Mouse (Mus musculus) gastrocnemius, postnatal 14 days (tissue): ENCODE measurements around the gene Sike1. TPM values are rescaled to one million over a fixed set of nuclear protein-coding genes. Genes with fewer than 3 reads are reported as not detected.

Source experiments
- DNase-seq: peaks from one replicate; pipeline ENCODE4 v3.0.0; 2021; ENCODE audit warnings: mixed read lengths
- intact Hi-C: fragments of 180-260 bp; cut with DNase I; formaldehyde crosslinking; loops from one replicate; pipeline ENCODE4 v1.15.1; 2025; ENCODE audit warnings: low total_unique reads
- total RNA-seq, 2 experiments: library from RNA; stranded (reverse); gene quantifications; 2 replicates each; pipeline ENCODE4 v1.2.3; 2021

Sike1 gene
- total RNA-seq, 2 experiments from 2014 or later, result 62.7 to 67.9 TPM

- peak; percentile 96 for DNase-seq
- intact Hi-C loops, result no loop called here
These were observed 24.9 kb downstream of the Sike1 start, which contains the start of gene Csde1 for GRCm38 (mm10) chr3:103020249-103020942. TSS of gene Csde1 (plus strand) at chr3:103020426.

DNA sequence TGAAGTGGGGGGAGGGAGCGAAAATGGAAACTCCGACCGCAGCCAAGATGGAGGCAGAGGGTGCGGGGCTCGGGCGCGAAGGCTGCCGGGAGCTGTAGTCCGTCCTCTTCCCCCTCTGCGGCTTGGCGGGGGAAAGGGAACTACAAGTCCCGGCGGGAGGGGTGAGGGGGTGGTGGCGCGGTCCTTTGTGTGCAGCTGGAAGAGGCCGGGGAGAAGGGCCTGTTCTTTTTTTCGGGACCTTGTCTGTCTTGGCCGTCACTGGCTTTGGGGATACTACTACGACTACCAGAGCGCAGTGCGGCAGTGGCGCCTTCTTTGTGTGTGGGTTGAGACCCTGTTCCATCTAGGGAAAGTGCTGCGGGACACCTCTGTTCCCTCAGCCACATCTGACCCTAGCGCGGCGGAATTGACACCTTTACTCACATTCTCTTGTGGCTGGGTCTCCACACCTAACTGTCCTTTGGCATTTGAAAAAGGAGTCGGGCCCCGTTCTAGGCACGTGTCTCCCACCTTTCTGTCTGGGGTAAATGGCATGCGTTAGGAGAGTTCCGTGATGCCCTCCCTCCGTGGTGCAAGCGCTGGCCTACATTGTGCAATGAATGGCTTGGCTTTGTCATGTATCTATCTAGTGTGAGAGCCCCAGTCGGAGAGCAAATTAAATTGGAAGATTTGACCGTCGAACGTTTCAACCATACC, 25.6 kb downstream of the Sike1 start:
- peak; percentile 90 for DNase-seq
- intact Hi-C loops, result no loop called here

DNA sequence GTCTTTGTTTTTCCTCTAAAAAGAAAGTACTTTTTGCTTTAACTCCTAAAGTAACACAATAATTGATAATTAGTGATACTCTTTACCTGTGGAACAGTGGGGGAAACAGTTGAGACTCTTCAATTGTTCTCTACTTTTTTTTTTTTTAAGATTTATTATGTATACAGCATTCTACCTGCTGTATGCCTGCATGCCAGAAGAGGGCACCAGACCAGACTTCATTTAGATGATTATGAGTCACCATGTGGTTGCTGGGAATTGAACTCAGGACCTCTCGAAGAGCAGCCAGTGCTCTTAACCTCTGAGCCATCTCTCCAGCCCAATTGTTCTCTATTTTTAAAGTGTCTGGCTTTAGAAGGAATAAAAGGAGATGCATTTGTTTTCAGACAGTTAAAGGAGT, 30.7 kb downstream of the Sike1 start:
- intact Hi-C loops, result no loop called here
- DNase-seq, result no peak

- intact Hi-C loops, result no loop called here
- no peak for DNase-seq
These were observed 44.8 kb downstream of the Sike1 start for GRCm38 (mm10) chr3:103040285-103040684.

- intact Hi-C loops, result no loop called here
- DNase-seq, result no peak
These were observed 45.4 kb downstream of the Sike1 start for GRCm38 (mm10) chr3:103040861-103041379.

DNA sequence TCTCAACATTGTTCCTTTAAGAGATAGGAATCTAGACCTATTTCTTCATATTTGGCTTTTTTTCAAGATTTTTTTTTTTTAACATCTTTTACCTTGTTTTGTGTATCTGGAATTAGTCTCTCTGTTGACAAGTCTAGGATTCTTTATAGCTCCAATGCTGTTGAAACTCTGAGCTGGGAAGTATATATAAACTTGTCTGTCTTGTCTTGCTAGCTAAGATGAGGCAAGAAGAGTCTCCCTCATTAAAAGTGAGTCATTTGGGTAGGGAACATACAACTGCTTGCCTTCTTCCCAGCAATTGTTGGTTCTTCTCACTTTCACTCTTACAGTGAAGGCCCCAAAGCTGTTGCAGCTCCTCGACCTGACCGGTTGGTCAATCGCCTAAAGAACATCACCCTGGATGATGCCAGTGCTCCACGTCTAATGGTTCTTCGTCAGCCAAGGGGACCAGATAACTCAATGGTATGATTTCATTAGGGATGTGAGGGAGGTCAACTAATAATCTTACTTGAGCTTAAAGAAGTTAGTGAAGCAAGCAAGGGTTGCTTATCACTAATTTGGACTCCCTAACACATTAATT, 60.6 kb downstream of the Sike1 start:
- DNase-seq, result no peak
- intact Hi-C loops, result no loop called here

GRCm38 (mm10) chr3:103057752-103058151, 62.2 kb downstream of the Sike1 start:
- no peak for DNase-seq
- intact Hi-C loops, result no loop called here

Other genes with a start within 250 kb of the Sike1 start
- not detected for gene Tshb, start 213.0 kb upstream of the Sike1 start, total RNA-seq
- gene Sycp1, start 59.6 kb upstream of the Sike1 start, total RNA-seq, result not detected
- gene Nr1h5, start 31.6 kb upstream of the Sike1 start, total RNA-seq, result not detected
- gene Csde1, start 24.7 kb downstream of the Sike1 start, total RNA-seq, result 100 to 1,000 TPM; 522 to 542 TPM
- 10 to 100 TPM; 58.9 to 69.4 TPM for gene Nras, start 62.6 kb downstream of the Sike1 start, total RNA-seq
- 100 to 1,000 TPM; 685 to 695 TPM for gene Ampd1, start 78.3 kb downstream of the Sike1 start, total RNA-seq
- gene Dennd2c, start 106.9 kb downstream of the Sike1 start, total RNA-seq, result 1 to 10 TPM; 2.9 to 4.7 TPM
- gene Bcas2, start 175.9 kb downstream of the Sike1 start, total RNA-seq, result 10 to 100 TPM; 40.3 to 47.4 TPM